ENCODE assay signal across 10 mouse cellular contexts in genomic region chr2:101649114-101649671, GRCm38 (mm10). TPM values are rescaled to one million over a fixed set of nuclear protein-coding genes. Genes with fewer than 3 reads are reported as not detected.
DNase-seq lines count a peak whose midpoint lies in the region; ATAC-seq lines count a peak whose summit lies in the region.
"Had no signal": no experiment of that assay in that cellular context is flagged by ENCODE, and none has a peak within 500 bp of the region (broad histone marks: within the 10 kb centered on the region; RNA-seq: fewer than 3 reads in every experiment).

TSS of gene Rag1 (minus strand) at chr2:101649501.
TSS of gene B230118H07Rik (minus strand) at chr2:101649532.

- H3K4me3 ChIP-seq in forebrain, embryonic 16.5 days (replicated peaks; ENCODE audit: low read length): no peak within 1 kb of the TSS
- no peak within 1 kb of the TSS for H3K4me3 ChIP-seq in forebrain, embryonic 12.5 days (replicated peaks)
- no peak within 1 kb of the TSS for H3K4me3 ChIP-seq in midbrain, embryonic 16.5 days (ENCODE audit: low read depth, low read length)
- H3K4me3 ChIP-seq in midbrain, embryonic 13.5 days (replicated peaks): no peak within 1 kb of the TSS
- no peak within 1 kb of the TSS for H3K4me3 ChIP-seq in limb, embryonic 11.5 days (ENCODE audit: low read depth, low read length)
- H3K4me3 ChIP-seq: myocyte had no signal

- peaks cover 5% of the 10 kb centered on the region; the same call in 1 of the 2 replicates for H3K27me3 ChIP-seq in forebrain, embryonic 16.5 days (replicated peaks; ENCODE audit: control insufficient read depth, insufficient read depth, low read length)
- peaks cover 8% of the 10 kb centered on the region for H3K27me3 ChIP-seq in forebrain, embryonic 12.5 days
- no peaks in the 10 kb centered on the region for H3K27me3 ChIP-seq in midbrain, embryonic 16.5 days (ENCODE audit: control insufficient read depth, insufficient read depth, low read depth, low read length)
- H3K27me3 ChIP-seq in midbrain, embryonic 13.5 days: peaks cover 9% of the 10 kb centered on the region; the same call in 1 of the 2 replicates
- H3K27me3 ChIP-seq in limb, embryonic 11.5 days (ENCODE audit: control insufficient read depth, insufficient read depth, low read length): no peaks in the 10 kb centered on the region

- peaks cover 6% of the 10 kb centered on the region; the same call in 1 of the 2 replicates for H3K4me1 ChIP-seq in forebrain, embryonic 16.5 days (replicated peaks; ENCODE audit: control insufficient read depth, insufficient read depth, low read length)
- H3K4me1 ChIP-seq in forebrain, embryonic 12.5 days: no peaks in the 10 kb centered on the region
- H3K4me1 ChIP-seq in midbrain, embryonic 16.5 days (ENCODE audit: control insufficient read depth, insufficient read depth, low read length): peaks cover 7% of the 10 kb centered on the region; the same call in 1 of the 2 replicates
- peaks cover 9% of the 10 kb centered on the region for H3K4me1 ChIP-seq in midbrain, embryonic 13.5 days (replicated peaks)
- peaks cover 5% of the 10 kb centered on the region; the same call in 1 of the 2 replicates for H3K4me1 ChIP-seq in limb, embryonic 11.5 days (ENCODE audit: control insufficient read depth, insufficient read depth, low read length)

- H3K4me2 ChIP-seq in forebrain, embryonic 16.5 days (ENCODE audit: low read length): no peak within 1 kb of the TSS
- H3K4me2 ChIP-seq in forebrain, embryonic 12.5 days: no peak within 1 kb of the TSS
- no peak within 1 kb of the TSS for H3K4me2 ChIP-seq in midbrain, embryonic 16.5 days (ENCODE audit: low read length)
- no peak within 1 kb of the TSS for H3K4me2 ChIP-seq in midbrain, embryonic 13.5 days (replicated peaks)
- H3K4me2 ChIP-seq in limb, embryonic 11.5 days (ENCODE audit: low read depth, severe bottlenecking): peak within 1 kb of the TSS; percentile 11

- DNase-seq in limb, embryonic 11.5 days (ENCODE audit: low spot score): peak; percentile 43
- DNase-seq in thymus, postnatal 36 days: peak; percentile 79 to 89
- DNase-seq in Muller cell, postnatal 12 days (ENCODE audit: inconsistent ontology term): no peak
- DNase-seq in adrenal gland, adult 8-10 months: no peak

- H3K36me3 ChIP-seq in forebrain, embryonic 16.5 days (ENCODE audit: control insufficient read depth, insufficient read depth): no peaks in the 10 kb centered on the region
- no peaks in the 10 kb centered on the region for H3K36me3 ChIP-seq in forebrain, embryonic 12.5 days (replicated peaks)
- H3K36me3 ChIP-seq in midbrain, embryonic 16.5 days (ENCODE audit: control insufficient read depth, insufficient read depth, low read length): no peaks in the 10 kb centered on the region
- H3K36me3 ChIP-seq in midbrain, embryonic 13.5 days: no peaks in the 10 kb centered on the region
- H3K36me3 ChIP-seq in limb, embryonic 11.5 days (ENCODE audit: control insufficient read depth, insufficient read depth, low read length): no peaks in the 10 kb centered on the region

- ATAC-seq in forebrain, embryonic 16.5 days: peak; percentile 43; the same call in 1 of the 2 replicates
- no peak for ATAC-seq in forebrain, embryonic 12.5 days (ENCODE audit: low FRiP score)
- ATAC-seq in midbrain, embryonic 16.5 days: 0 out of 2 replicates have a peak, but pooled peaks have one; percentile 46
- no peak for ATAC-seq in midbrain, embryonic 13.5 days
- ATAC-seq in limb, embryonic 11.5 days (ENCODE audit: insufficient number of reproducible peaks, low FRiP score, low TSS enrichment, low read depth): peak; percentile 61; the same call in 1 of the 2 replicates

- WGBS in forebrain, embryonic 16.5 days: 29% methylated on average over 8 of the region's 8 CpGs
- WGBS in forebrain, embryonic 12.5 days: 54% methylated on average over 8 of the region's 8 CpGs
- 33% methylated on average over 8 of the region's 8 CpGs for WGBS in midbrain, embryonic 16.5 days
- WGBS in midbrain, embryonic 13.5 days: 45% methylated on average over 8 of the region's 8 CpGs
- WGBS in limb, embryonic 11.5 days: 30% methylated on average over 8 of the region's 8 CpGs

- no peaks in the 10 kb centered on the region for H3K9me3 ChIP-seq in forebrain, embryonic 16.5 days (ENCODE audit: control insufficient read depth, low read length)
- no peaks in the 10 kb centered on the region for H3K9me3 ChIP-seq in forebrain, embryonic 12.5 days
- no peaks in the 10 kb centered on the region for H3K9me3 ChIP-seq in midbrain, embryonic 16.5 days (replicated peaks; ENCODE audit: control insufficient read depth, low read length, poor library complexity, severe bottlenecking)
- H3K9me3 ChIP-seq in midbrain, embryonic 13.5 days: no peaks in the 10 kb centered on the region
- H3K9me3 ChIP-seq in limb, embryonic 11.5 days (ENCODE audit: control insufficient read depth, low read length): no peaks in the 10 kb centered on the region

- no peak within 1 kb of the TSS for H3K27ac ChIP-seq in forebrain, embryonic 16.5 days (ENCODE audit: low read length)
- no peak within 1 kb of the TSS for H3K27ac ChIP-seq in forebrain, embryonic 12.5 days
- no peak within 1 kb of the TSS for H3K27ac ChIP-seq in midbrain, embryonic 16.5 days (ENCODE audit: low read length)
- no peak within 1 kb of the TSS; the same call in 1 of the 2 replicates for H3K27ac ChIP-seq in midbrain, embryonic 13.5 days
- peak within 1 kb of the TSS; percentile 43 for H3K27ac ChIP-seq in limb, embryonic 11.5 days (replicated peaks; ENCODE audit: low read depth, low read length)

- no peak within 1 kb of the TSS for H3K9ac ChIP-seq in forebrain, embryonic 16.5 days (replicated peaks; ENCODE audit: low read depth, low read length)
- H3K9ac ChIP-seq in forebrain, embryonic 12.5 days: no peak within 1 kb of the TSS
- no peak within 1 kb of the TSS for H3K9ac ChIP-seq in midbrain, embryonic 16.5 days (ENCODE audit: low read depth, low read length)
- H3K9ac ChIP-seq in midbrain, embryonic 13.5 days (replicated peaks): no peak within 1 kb of the TSS
- no peak within 1 kb of the TSS for H3K9ac ChIP-seq in limb, embryonic 11.5 days (ENCODE audit: low read length)

RNA-seq across cellular contexts. Expression of gene Rag1, which starts in this region (rescaled TPM):
- 0.05 and 0.07 TPM in 2 replicates for polyA plus RNA-seq in forebrain, embryonic 16.5 days (2015; fragmentation: Nextera tagmentation; extraction: Ambion mirVana)
- polyA plus RNA-seq in forebrain, embryonic 12.5 days (2016; fragmentation: Nextera tagmentation; extraction: Ambion mirVana): 0.04 and 0.14 TPM in 2 replicates
- polyA plus RNA-seq in midbrain, embryonic 16.5 days (2015; fragmentation: Nextera tagmentation; extraction: Ambion mirVana): 0.13 and 0.16 TPM in 2 replicates
- 0.05 and 0.14 TPM in 2 replicates for polyA plus RNA-seq in midbrain, embryonic 13.5 days (2015; fragmentation: Nextera tagmentation; extraction: Ambion mirVana)
- 0.56 and 0.87 TPM in 2 replicates for polyA plus RNA-seq in limb, embryonic 11.5 days (2014; fragmentation: Nextera tagmentation; extraction: Ambion mirVana)
- under 1 TPM in 2 of 4 experiments, not detected in 2; 0.03 to 0.07 TPM for total RNA-seq in adrenal gland, adult 8-10 months (2022)
- polyA plus RNA-seq: C2C12, myocyte had no signal

RNA-seq across cellular contexts. Expression of gene B230118H07Rik, which starts in this region (rescaled TPM):
- polyA plus RNA-seq in forebrain, embryonic 16.5 days (2015; fragmentation: Nextera tagmentation; extraction: Ambion mirVana): 44.1 and 44.4 TPM in 2 replicates
- polyA plus RNA-seq in forebrain, embryonic 12.5 days (2016; fragmentation: Nextera tagmentation; extraction: Ambion mirVana): 51.7 and 59.1 TPM in 2 replicates
- 48.3 and 50.7 TPM in 2 replicates for polyA plus RNA-seq in midbrain, embryonic 16.5 days (2015; fragmentation: Nextera tagmentation; extraction: Ambion mirVana)
- polyA plus RNA-seq in midbrain, embryonic 13.5 days (2015; fragmentation: Nextera tagmentation; extraction: Ambion mirVana): 51.5 and 52.4 TPM in 2 replicates
- polyA plus RNA-seq in limb, embryonic 11.5 days (2014; fragmentation: Nextera tagmentation; extraction: Ambion mirVana): 60.6 and 61.7 TPM in 2 replicates
- total RNA-seq in adrenal gland, adult 8-10 months (2022): 10 to 100 TPM; 27.3 to 55.4 (median 32.3) TPM

Comparison
In these comparisons a context has a peak if more than half of its experiments do, and no peak if none do; other contexts are left out.
1. ATAC-seq: peak in forebrain, embryonic 16.5 days (single experiment), midbrain, embryonic 16.5 days (single experiment) and limb, embryonic 11.5 days (single experiment); none in forebrain, embryonic 12.5 days (single experiment) and midbrain, embryonic 13.5 days (single experiment).
2. DNase-seq: peak in limb, embryonic 11.5 days (single experiment) and thymus, postnatal 36 days (2 of 2); none in Muller cell, postnatal 12 days (single experiment) and adrenal gland, adult 8-10 months (single experiment).